Mouse (Mus musculus) bone marrow, adult 2 months (tissue): ENCODE data around the gene Cpne5. TPM values are rescaled to one million over a fixed set of nuclear protein-coding genes. Genes with fewer than 3 reads are reported as not detected.
A peak's percentile ranks its signal among the peaks of the same experiment; 100 is the strongest.

ENCODE experiments used
- H3K27ac ChIP-seq: fragments of 200-500 bp; 2 replicates; pipeline ENCODE4 v1.5.1; 2012; ENCODE audit warnings: low read depth, mild to moderate bottlenecking, control low read depth, inconsistent platforms, low read length; ENCODE audit not compliant: control insufficient read depth, poor library complexity, insufficient read depth
- H3K4me1 ChIP-seq: fragments of 200-500 bp; 2 replicates; pipeline ENCODE4 v1.6.1; 2011; ENCODE audit warnings: low read length; ENCODE audit not compliant: control insufficient read depth, insufficient read depth
- H3K4me3 ChIP-seq: fragments of 200-500 bp; replicated peaks from 2 replicates; pipeline ENCODE3; 2011; ENCODE audit warnings: mild to moderate bottlenecking, low read depth, low read length, control low read depth; ENCODE audit not compliant: control insufficient read depth
- CTCF ChIP-seq: fragments of 200-500 bp; IDR thresholded peaks from 2 replicates; pipeline ENCODE4 v1.5.1; 2011; ENCODE audit warnings: low read length, control low read depth; ENCODE audit not compliant: control insufficient read depth, insufficient read depth
- POLR2A ChIP-seq: fragments of 200-500 bp; IDR thresholded peaks from 2 replicates; pipeline ENCODE4 v1.6.1; 2011; ENCODE audit warnings: low read depth, mild to moderate bottlenecking, control low read depth, low read length, borderline replicate concordance; ENCODE audit not compliant: control insufficient read depth
- WGBS: fragments of 180-500 bp; shearing (Covaris S2); methylation state at CpG from one replicate; pipeline ENCODE4 v1.1.7; 2018; 5-methylcytosine and 5-hydroxymethylcytosine counted together
- polyA plus RNA-seq: library from polyadenylated mRNA; stranded (reverse); fragments of >200 nt; gene quantifications from 2 replicates; pipeline ENCODE4 v1.2.4, GENCODE M21; 2011; ENCODE audit warnings: low replicate concordance; ENCODE audit not compliant: missing spikeins, insufficient read depth, insufficient read length

The Cpne5 gene
- polyA plus RNA-seq, 1 experiment = 0.50 TPM

GRCm38 (mm10) chr17:29176391-29177267 is 61.3 kb downstream of the Cpne5 start:
- Histone ChIP-seq H3K4me3 (no peak overlapping the region), H3K27ac (no peak overlapping the region), H3K4me1 (peaks cover 2% of the 10 kb centered on the region; the same call in 1 of the 2 replicates)
- TF ChIP-seq CTCF (peak; percentile 54; the same call in 1 of the 2 replicates), POLR2A (no peak)
- 22% methylated on average over 9 of the region's 9 CpGs for WGBS

GRCm38 (mm10) chr17:29175693-29176092 is 62.3 kb downstream of the Cpne5 start:
- 41% methylated on average over 3 of the region's 3 CpGs for WGBS
- H3K4me1 ChIP-seq = peaks cover 4% of the 10 kb centered on the region; the same call in 1 of the 2 replicates
- H3K4me3 ChIP-seq = no peak overlapping the region
- TF ChIP-seq POLR2A (no peak), CTCF (no peak)
- no peak overlapping the region for H3K27ac ChIP-seq

- Histone ChIP-seq H3K4me3 (no peak overlapping the region), H3K4me1 (peaks cover 10% of the 10 kb centered on the region; the same call in 1 of the 2 replicates), H3K27ac (no peak overlapping the region)
- no peak for TF ChIP-seq CTCF
- no peak for TF ChIP-seq POLR2A
- WGBS = 77% methylated on average over 8 of the region's 8 CpGs
These were observed 64.8 kb downstream of the Cpne5 start for GRCm38 (mm10) chr17:29173165-29173564.

GRCm38 (mm10) chr17:29172062-29172461 is 65.9 kb downstream of the Cpne5 start:
- Histone ChIP-seq H3K4me1 (peaks cover 12% of the 10 kb centered on the region), H3K27ac (peak overlapping the region; percentile 66), H3K4me3 (peak overlapping the region; percentile 52)
- 4% methylated on average over 10 of the region's 10 CpGs for WGBS
- TF ChIP-seq POLR2A (no peak), CTCF (no peak)

- 6% methylated on average over 14 of the region's 14 CpGs for WGBS
- H3K4me1 ChIP-seq = peaks cover 14% of the 10 kb centered on the region
- H3K4me3 ChIP-seq = no peak overlapping the region
- peak overlapping the region; percentile 66 for H3K27ac ChIP-seq
- TF ChIP-seq CTCF (peak; percentile 93), POLR2A (no peak)
These were observed 66.8 kb downstream of the Cpne5 start for GRCm38 (mm10) chr17:29171001-29171772.

GRCm38 (mm10) chr17:29170431-29171000 is 67.5 kb downstream of the Cpne5 start:
- H3K4me3 ChIP-seq = no peak overlapping the region
- TF ChIP-seq POLR2A (no peak), CTCF (no peak)
- H3K27ac ChIP-seq = no peak overlapping the region
- WGBS = 38% methylated on average over 14 of the region's 14 CpGs
- H3K4me1 ChIP-seq = peaks cover 14% of the 10 kb centered on the region

DNA sequence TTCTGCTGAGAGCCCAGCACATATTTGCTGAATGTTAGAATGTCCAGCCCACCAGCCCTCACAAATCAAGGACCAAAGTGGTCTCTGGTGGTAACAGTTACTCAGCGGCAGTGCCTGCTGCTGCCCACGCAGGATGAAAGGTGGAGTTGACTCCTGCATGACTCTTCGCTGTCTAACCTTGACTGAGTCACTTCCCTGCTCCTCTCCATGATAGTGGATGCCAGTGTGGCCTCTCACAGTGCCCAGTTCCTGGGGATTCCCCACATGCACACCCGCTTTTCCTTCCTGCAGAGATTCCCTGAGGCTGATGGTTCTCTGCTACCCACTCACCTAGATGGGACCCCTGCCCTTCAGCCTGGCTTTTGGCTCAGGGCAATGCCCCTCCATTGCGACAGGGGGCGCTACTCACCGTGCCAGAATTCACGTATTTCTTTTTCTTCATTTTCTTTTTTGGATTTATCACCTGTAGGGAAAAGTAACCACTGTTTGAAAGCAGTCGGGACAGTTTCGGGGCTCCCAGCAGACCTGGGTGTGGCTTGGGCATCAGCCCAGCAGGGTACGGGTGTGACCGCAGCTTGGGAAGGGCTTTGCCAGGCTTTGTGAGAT is 68.9 kb downstream of the Cpne5 start:
- peaks cover 20% of the 10 kb centered on the region for H3K4me1 ChIP-seq
- H3K27ac ChIP-seq = no peak overlapping the region
- 71% methylated on average over 12 of the region's 12 CpGs for WGBS
- TF ChIP-seq CTCF = peak; percentile 45
- TF ChIP-seq POLR2A = no peak
- H3K4me3 ChIP-seq = no peak overlapping the region
